Mouse (Mus musculus) brain, embryonic 14.5 days (tissue): ENCODE data around the gene Gm49403. TPM values are rescaled to one million over a fixed set of nuclear protein-coding genes. Genes with fewer than 3 reads are reported as not detected.
A peak's percentile ranks its signal among the peaks of the same experiment; 100 is the strongest.

Experiments used
- DNase-seq: peaks from one replicate; pipeline ENCODE4 v3.0.0-alpha.2; 2011; ENCODE audit warnings: low read depth
- CTCF ChIP-seq: fragments of 200-500 bp; IDR thresholded peaks from 2 replicates; pipeline ENCODE4 v1.5.1; 2012; ENCODE audit warnings: inconsistent platforms, mild to moderate bottlenecking, moderate library complexity, borderline replicate concordance; ENCODE audit not compliant: insufficient read depth, insufficient read length; ENCODE audit errors: extremely low read depth
- POLR2A ChIP-seq: fragments of 200-500 bp; IDR thresholded peaks from 2 replicates; pipeline ENCODE4 v1.6.1; 2012; ENCODE audit warnings: mild to moderate bottlenecking, inconsistent platforms, borderline replicate concordance; ENCODE audit not compliant: poor library complexity, insufficient read depth, insufficient read length, severe bottlenecking; ENCODE audit errors: extremely low read depth
- polyA plus RNA-seq: library from polyadenylated mRNA; depleted of rRNA; stranded (reverse); fragments of >200 nt; gene quantifications from 2 replicates; pipeline ENCODE4 v1.2.3, GENCODE M21; 2012

Gene Gm49403
- polyA plus RNA-seq, 1 experiment, result not detected

- DNase-seq, result peak; percentile 99
- TF ChIP-seq CTCF, result 0 out of 2 replicates have a peak, but pooled peaks have one; percentile 6
- peak; percentile 54; the same call in 1 of the 2 replicates for TF ChIP-seq POLR2A
These were observed 14.2 kb downstream of the Gm49403 start, which contains the start of gene Ganab for GRCm38 (mm10) chr19:8897865-8898495. Gene Ganab (plus strand): TSS chr19:8898071.

GRCm38 (mm10) chr19:8898576-8898975 lies 14.8 kb downstream of the Gm49403 start:
- no peak for DNase-seq
- no peak for TF ChIP-seq POLR2A
- no peak for TF ChIP-seq CTCF

- no peak for DNase-seq
- TF ChIP-seq CTCF, result no peak
- TF ChIP-seq POLR2A, result no peak
These were observed 15.3 kb downstream of the Gm49403 start for GRCm38 (mm10) chr19:8899079-8899478.

- DNase-seq, result no peak
- no peak for TF ChIP-seq POLR2A
- no peak for TF ChIP-seq CTCF
These were observed 19.7 kb downstream of the Gm49403 start for GRCm38 (mm10) chr19:8903412-8903811.

- TF ChIP-seq POLR2A (no peak), CTCF (no peak)
- no peak for DNase-seq
These were observed 24.8 kb downstream of the Gm49403 start for GRCm38 (mm10) chr19:8908531-8908930.

- TF ChIP-seq POLR2A (no peak), CTCF (no peak)
- DNase-seq, result no peak
These were observed 28.1 kb downstream of the Gm49403 start for GRCm38 (mm10) chr19:8911810-8912209.

GRCm38 (mm10) chr19:8914212-8914611 lies 30.5 kb downstream of the Gm49403 start:
- TF ChIP-seq CTCF, result no peak
- DNase-seq, result no peak

- no peak for DNase-seq
- TF ChIP-seq POLR2A, result no peak
- TF ChIP-seq CTCF, result no peak
These were observed 35.3 kb downstream of the Gm49403 start for GRCm38 (mm10) chr19:8919000-8919399.

- no peak for TF ChIP-seq CTCF
- no peak for TF ChIP-seq POLR2A
- DNase-seq, result no peak
These were observed 35.9 kb downstream of the Gm49403 start for GRCm38 (mm10) chr19:8919684-8920072.

- DNase-seq, result peak; percentile 96
- TF ChIP-seq POLR2A (peak; percentile 31; the same call in 1 of the 2 replicates), CTCF (no peak)
These were observed 36.5 kb downstream of the Gm49403 start, which contains the start of gene B3gat3 for GRCm38 (mm10) chr19:8920073-8920736. Gene B3gat3 (plus strand): TSS chr19:8920374.

- peak; percentile 73 for DNase-seq
These were observed 37.1 kb downstream of the Gm49403 start for GRCm38 (mm10) chr19:8920836-8921291.

GRCm38 (mm10) chr19:8921741-8922140 lies 38.0 kb downstream of the Gm49403 start:
- TF ChIP-seq CTCF (no peak), POLR2A (no peak)
- no peak for DNase-seq

More at GRCm38 (mm10) chr19:8920836-8921291, 37.1 kb downstream of the Gm49403 start:
- no peak for TF ChIP-seq CTCF

GRCm38 (mm10) chr19:8926766-8927165 lies 43.0 kb downstream of the Gm49403 start:
- no peak for DNase-seq
- TF ChIP-seq CTCF, result no peak
- no peak for TF ChIP-seq POLR2A

- TF ChIP-seq CTCF (no peak), POLR2A (no peak)
- no peak for DNase-seq
These were observed 44.3 kb downstream of the Gm49403 start for GRCm38 (mm10) chr19:8927891-8928525.

- DNase-seq, result no peak
- TF ChIP-seq CTCF (no peak), POLR2A (no peak)
These were observed 45.0 kb downstream of the Gm49403 start for GRCm38 (mm10) chr19:8928689-8929223.
